11 mouse cellular contexts compared by ENCODE assay signal in the genomic region with DNA sequence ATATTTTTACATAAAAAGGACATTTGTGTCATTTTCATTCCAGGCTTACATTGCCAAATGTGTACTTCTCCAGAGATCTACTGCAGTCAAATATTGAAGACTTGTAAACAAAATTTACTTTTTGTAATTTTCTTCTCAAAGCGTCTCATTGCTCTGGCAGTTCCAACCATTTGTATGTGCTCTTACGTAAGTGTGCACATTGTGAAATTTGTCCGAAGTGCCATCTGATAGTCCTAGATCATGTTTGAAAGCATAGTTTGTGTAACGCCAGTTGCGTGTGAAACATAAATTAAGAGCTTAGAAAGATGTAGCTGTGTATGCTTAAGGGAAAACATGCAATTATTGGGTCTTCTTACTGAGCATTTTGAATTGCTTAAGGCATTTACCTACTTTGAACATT.
"Had no signal": no experiment of that assay in that cellular context is flagged by ENCODE, and none has a peak within 500 bp of the region (broad histone marks: within the 10 kb centered on the region; RNA-seq: fewer than 3 reads in every experiment).

No protein-coding gene starts in this region.

- H3K27me3 ChIP-seq: intestine, embryonic 15.5 days; limb, embryonic 13.5 days; lung, embryonic 15.5 days; neural tube, embryonic 12.5 days had no signal

- H3K9ac ChIP-seq: intestine, embryonic 15.5 days; limb, embryonic 13.5 days; liver, embryonic 14.5 days; lung, embryonic 15.5 days; neural tube, embryonic 12.5 days had no signal

- ATAC-seq: intestine, embryonic 15.5 days had no signal

- H3K27ac ChIP-seq: intestine, embryonic 15.5 days; limb, embryonic 13.5 days; liver, embryonic 14.5 days; lung, embryonic 15.5 days; neural tube, embryonic 12.5 days; stomach, postnatal 0 days had no signal

- DNase-seq: kidney, adult 18-20 months; kidney, postnatal 14 days; left cerebral cortex, postnatal 4 days; midbrain, embryonic 14.5 days; thymus, postnatal 4 days had no signal

- H3K4me1 ChIP-seq: intestine, embryonic 15.5 days; lung, embryonic 15.5 days; neural tube, embryonic 12.5 days had no signal

- H3K4me2 ChIP-seq: intestine, embryonic 15.5 days; limb, embryonic 13.5 days; lung, embryonic 15.5 days; neural tube, embryonic 12.5 days had no signal

- H3K4me3 ChIP-seq: intestine, embryonic 15.5 days; limb, embryonic 13.5 days; lung, embryonic 15.5 days; neural tube, embryonic 12.5 days had no signal

- H3K9me3 ChIP-seq: intestine, embryonic 15.5 days; limb, embryonic 13.5 days; lung, embryonic 15.5 days; neural tube, embryonic 12.5 days had no signal
